Mouse (Mus musculus): ENCODE data around the gene Sertad3. TPM values are rescaled to one million over a fixed set of nuclear protein-coding genes. Genes with fewer than 3 reads are reported as not detected.

The Sertad3 gene
- total RNA-seq, 2 experiments from 2014 or later = 6.4 to 8.0 TPM

DNA sequence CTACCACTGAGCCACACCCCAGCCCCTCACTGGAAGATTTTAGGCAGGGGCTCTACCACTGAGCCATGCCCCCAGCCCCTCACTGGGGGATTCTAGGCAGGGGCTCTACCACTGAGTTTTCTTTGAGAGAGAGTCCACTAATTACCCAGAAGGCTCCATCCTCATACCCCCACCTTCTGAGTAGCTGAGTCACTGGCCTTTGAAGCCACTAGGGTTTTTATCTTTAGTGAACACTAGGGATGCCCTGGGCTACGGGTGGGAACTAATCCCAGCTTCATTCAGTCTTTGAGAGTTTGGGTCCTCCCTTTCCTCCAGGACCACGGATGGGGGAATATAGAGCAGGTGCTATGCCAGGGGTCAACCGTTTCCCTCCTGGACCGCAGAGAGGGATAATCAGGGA, 15.0 kb upstream of the Sertad3 start:
- intact Hi-C loops (cut with DNase I) = no loop called here
- DNase-seq (ENCODE audit: low spot score) = no peak

DNA sequence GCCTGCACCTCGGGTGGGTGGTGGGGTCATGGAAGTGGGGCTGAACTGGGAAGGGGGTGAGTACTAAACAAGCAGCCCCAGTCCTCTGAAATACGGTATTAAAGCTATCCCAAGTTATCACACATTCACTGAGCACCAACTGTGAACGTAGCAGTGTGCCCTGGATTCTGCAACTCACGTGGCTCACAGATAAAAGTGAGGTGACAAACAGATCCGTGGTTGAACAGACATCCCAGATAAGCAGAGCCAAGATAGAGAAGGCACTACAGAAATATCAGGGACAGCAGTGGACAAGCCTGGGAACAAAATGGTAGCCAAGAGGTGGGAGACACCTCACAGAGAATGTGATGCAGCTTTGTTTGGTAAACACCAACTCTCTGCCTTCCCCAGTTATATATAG, 13.9 kb upstream of the Sertad3 start:
- intact Hi-C loops (cut with DNase I) = no loop called here
- no peak for DNase-seq (ENCODE audit: low spot score)

DNA sequence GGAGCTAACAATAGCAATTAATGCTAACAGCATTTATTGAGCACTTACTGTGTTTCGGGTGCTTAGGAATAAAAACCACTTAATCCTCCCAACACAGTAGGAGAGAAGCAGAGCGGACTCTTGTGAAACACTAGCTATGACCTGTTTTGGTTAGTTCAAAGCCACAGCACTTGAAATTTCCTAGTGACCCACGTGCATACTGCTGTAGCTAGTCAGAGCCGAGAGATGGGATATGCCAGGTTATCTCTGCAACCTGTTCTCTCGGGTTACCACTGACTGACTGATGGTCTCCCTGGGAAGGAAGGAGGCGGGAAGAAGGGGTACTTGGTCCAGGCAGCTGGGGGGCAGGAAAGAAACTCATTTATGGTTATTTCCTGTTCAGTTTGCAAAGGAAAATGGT, 13.1 kb upstream of the Sertad3 start:
- DNase-seq (ENCODE audit: low spot score) = no peak
- intact Hi-C loops (cut with DNase I) = no loop called here

DNA sequence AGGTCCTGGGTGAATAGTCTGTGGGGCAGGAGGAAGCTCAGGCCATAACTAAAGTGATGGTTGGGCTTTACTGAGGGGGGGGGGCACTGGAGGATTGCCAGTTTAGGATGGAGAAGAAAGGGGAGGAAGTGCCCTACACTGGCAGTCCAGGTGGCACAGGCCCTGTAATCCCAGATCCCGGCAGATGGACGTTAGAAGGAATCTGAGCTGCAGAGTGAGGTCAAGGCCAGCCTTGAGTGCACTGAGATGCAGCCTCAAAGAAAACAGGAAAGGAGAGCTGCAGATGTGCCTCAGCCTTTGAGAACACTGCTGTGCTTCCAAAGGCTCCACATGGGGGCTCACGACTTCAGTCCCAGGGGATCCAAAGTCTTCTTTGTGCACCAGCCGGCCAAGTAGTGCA, 5.9 kb upstream of the Sertad3 start:
- DNase-seq (ENCODE audit: low spot score) = no peak
- intact Hi-C loops (cut with DNase I) = no loop called here

DNA sequence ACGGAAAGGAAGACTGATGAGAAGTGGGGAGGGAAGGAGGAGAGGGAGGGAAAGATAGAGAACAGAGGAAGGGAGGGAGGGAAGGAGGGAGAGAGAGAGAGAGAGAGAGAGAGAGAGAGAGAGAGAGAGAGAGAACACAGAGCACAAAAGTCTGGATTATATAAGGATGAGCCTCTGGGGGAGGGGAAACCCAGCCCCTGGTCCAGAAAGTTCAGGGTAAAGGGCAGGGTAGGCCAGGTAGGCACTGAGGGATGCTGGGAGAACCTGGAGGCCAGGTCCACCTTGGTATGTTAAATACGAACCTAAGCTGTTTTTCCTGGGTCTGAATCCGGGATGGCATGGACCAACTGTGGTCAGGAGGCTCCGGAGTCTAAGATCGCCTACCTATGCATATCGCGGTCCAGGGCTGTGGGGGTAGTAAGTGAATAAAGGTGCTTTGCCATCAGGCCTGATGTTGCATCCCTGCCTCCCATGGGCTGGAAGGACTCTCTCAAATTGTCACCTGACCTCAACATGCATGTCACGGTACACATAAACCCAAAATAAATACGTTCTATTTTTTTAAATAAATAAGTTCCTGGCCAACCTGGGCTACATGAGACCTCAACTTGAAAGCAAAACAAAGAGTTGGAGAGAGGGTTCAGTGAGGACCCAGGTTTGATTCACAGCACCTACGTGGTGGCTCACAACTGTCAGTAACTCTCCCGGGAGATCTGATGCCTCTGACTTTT, 2.0 kb upstream of the Sertad3 start:
- DNase-seq (ENCODE audit: low spot score) = no peak
- intact Hi-C loops (cut with DNase I) = loop anchor here (2.0 kb wide), 1 partner anchor 23 kb away; no protein-coding TSS in a partner anchor

DNA sequence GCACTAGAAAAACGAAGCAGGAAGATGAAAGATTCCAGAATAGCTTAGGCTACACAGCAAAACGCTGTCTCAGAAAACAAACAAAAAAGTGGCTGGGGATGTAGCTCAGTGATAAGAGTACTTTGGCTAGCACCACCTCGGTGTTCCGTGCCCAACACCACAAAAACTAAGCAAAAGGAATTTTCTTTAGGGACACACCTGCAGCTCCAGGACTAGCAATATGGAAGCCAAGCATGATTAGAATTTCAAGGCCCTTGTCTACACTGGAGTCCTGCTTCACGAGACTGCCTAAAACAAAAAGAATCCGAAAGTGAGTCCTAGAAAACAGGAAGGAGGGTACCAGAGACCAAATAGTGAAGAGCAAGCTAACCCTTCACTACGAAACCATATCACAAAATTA, 972 bp upstream of the Sertad3 start:
- intact Hi-C loops (cut with DNase I) = loop anchor here (2.0 kb wide), 1 partner anchor 24 kb away; no protein-coding TSS in a partner anchor
- DNase-seq (ENCODE audit: low spot score) = no peak

DNA sequence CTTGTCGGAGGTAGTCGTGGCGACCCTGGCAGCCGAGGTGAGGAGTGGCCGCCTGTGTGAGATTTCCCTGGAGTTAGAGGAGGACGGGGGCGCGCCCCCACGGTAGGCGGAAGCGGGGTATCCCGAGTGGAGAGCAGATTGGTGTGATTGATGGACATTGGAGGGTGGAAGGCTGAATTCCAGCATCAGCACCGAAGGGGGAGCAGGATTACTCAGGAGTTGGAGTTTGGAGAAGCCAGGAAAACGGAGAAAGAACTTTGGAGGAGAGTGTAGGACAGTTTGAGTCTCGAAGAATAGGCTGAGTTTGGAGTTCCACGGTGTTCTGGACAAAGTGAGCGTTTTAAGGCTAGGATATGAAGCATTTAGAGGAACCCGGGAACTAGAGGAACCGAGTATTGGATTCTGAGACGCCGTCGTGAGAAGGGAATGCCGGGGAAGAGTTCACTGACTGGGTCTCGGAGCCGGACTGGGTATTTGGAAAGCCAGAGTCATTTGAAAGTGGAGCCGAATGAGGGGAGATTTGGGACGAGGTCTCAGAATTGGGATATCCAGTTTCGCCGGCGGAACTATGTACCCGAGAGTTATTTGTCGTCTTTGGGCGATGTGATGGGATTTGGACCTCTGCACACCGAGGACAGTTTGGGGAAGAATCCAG, 394 bp downstream of the Sertad3 start:
- intact Hi-C loops (cut with DNase I) = loop anchor here (2.0 kb wide), 1 partner anchor 25 kb away; no protein-coding TSS in a partner anchor
- no peak for DNase-seq (ENCODE audit: low spot score)

DNA sequence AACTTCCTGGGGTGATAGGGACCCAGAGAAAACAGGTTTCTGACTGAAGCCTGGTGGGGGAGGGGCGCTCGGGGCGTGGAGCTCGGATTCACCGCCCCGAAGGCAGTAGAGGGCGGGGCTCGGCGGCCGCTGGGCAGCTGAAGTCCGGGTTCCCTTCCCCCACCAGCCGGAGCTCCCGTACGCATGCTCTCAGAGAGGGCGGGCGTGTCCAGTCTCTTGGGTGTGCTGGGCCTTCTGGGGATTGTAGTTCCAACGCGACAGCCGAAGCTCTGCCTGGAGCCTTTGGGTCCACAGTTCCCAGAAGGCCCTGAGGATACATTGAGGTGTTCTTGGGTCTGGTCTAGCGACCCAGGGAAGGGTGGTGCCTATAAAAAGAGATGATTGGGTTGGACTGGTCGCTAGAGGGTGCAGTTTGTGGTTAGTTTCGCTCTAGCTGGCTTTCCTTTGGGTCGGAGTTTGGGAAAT, 954 bp downstream of the Sertad3 start:
- intact Hi-C loops (cut with DNase I) = no loop called here
- DNase-seq (ENCODE audit: low spot score) = peak; percentile 98

DNA sequence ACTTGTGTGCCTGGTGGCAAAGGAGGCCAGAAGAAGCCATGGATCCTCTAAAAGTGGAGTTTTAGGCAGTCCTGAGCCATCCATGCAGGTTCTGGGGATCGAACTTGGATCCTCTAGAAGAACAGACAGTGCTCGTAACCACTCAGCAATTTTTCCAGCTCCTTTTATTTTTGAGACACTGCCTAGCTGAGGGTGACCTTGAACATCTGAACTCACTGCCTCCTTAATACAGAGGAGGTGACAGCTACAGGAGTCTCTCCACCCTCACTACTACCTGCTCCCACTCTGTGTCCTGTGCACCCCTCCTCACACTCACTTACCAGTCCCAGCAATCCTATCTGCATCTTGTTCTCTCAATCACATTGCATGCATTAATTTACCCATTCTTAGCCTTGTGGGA, 2.0 kb downstream of the Sertad3 start:
- DNase-seq (ENCODE audit: low spot score) = no peak
- intact Hi-C loops (cut with DNase I) = loop anchor here (5.0 kb wide), 1 partner anchor 52 kb away; no protein-coding TSS in a partner anchor

DNA sequence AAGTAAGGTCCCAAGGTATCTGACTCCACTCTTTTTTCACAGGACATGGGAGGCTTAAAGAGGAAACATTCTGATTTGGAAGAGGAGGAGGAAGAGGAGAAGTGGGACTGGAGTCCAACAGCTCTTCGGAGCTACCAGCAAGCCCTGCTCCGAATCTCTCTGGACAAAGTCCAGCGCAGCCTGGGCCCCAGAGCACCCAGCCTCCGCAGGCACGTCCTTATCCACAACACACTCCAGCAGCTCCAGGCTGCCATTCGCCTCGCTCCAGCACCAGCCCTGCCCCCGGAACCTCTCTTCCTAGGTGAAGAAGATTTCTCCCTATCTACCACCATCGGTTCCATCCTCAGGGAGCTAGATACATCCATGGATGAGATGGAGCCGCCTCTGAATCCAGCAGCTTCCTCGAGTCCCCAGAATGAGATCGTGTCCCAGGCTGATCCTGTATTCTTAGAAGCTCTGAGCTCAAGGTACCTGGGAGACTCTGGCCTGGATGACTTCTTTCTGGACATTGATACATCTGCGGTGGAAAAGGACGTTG, 2.6 kb downstream of the Sertad3 start:
- no peak for DNase-seq (ENCODE audit: low spot score)
- intact Hi-C loops (cut with DNase I) = loop anchor here (5.0 kb wide), 1 partner anchor 51 kb away; no protein-coding TSS in a partner anchor

DNA sequence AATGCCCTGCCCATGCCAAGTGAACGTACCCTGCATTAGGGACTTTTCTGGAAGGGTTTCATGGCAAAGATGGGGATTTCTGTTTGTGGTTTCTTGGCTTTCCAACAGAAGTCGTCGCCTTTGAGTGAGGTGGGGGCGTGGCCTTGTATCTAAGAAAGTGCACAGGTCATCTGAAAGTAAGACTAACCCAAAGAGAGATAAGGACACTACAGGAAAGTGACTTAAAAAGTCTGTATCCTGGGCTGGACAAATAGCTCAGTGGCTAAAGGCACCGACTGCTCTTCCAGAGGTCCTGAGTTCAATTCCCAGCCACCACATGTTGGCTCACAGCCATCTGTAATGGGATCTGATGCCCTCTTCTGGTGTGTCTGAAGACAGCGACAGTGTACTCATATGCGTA, 5.0 kb downstream of the Sertad3 start:
- intact Hi-C loops (cut with DNase I) = loop anchor here (5.0 kb wide), 1 partner anchor 49 kb away; no protein-coding TSS in a partner anchor
- DNase-seq (ENCODE audit: low spot score) = no peak

DNA sequence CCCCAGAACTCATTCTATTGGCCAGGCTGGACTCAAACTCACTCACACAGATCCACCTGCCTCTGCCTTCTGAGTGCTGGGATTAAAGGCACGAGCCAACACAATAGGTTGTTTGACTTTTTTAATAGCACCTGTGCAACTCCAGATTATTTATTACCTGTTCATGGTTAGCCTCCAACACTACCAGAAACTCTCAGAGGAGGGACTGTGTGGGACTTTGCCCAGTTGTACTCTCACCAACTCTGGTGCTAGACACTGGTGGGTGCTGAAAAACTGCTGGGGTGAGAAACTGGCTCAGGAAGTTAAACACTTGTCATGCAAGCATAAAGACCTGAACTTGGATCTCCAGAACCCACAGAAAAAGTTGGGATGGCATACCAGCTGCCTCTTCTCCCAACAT, 6.2 kb downstream of the Sertad3 start:
- DNase-seq (ENCODE audit: low spot score) = no peak
- intact Hi-C loops (cut with DNase I) = loop anchor here (5.0 kb wide), 1 partner anchor 48 kb away; no protein-coding TSS in a partner anchor

DNA sequence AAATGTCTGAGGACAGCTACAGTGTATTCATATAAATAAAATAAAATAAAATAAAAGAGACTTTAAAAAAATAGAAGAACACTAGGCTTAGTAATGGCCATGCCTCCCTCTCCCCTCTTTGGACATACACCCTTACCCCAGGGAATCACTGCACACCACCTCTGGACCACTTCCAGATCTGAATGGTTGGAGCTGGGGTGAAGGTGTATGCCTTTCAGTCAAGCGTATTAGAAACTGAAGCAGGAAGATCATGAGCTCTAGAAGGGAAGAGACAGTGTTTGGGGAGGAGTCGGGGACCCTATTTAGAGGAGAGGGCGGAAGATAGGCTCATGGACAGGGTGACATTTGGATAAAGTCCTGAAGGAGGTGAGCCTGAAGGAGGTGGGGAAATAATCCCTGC, 6.9 kb downstream of the Sertad3 start:
- intact Hi-C loops (cut with DNase I) = no loop called here
- no peak for DNase-seq (ENCODE audit: low spot score)

DNA sequence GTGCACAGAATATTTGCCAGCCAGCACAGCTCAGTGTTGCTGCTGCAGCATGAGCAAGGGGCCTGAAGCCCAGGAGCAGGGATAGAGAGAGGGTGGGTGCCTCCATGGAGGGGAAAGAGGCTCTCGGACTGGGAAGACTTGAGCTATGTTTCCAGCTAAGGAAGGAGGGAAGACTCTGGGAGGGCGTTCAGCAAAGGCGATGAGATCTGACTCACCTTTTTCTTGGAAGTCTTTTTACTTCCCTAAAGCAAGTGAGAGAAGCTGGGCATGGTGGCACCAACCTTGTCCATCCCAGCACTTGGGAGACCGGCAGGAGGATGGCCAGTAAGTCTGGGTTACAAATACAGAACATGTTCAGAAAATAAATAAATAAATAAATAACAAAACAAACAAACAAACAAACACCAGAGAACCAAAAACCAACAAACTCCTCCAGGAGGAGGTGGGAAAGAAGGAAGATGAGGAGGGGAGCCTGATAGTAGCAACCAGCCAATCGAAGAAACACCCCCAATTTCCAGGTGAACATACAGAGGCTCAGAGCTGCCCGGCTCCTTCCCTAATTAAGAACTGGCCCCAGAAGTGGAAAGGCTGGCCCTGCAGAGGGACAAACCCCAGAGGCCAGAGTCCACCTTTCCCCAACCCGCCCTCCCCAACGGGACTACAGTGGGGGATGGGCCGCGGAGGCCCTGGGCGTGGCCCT, 7.5 kb downstream of the Sertad3 start:
- intact Hi-C loops (cut with DNase I) = no loop called here
- DNase-seq (ENCODE audit: low spot score) = no peak

DNA sequence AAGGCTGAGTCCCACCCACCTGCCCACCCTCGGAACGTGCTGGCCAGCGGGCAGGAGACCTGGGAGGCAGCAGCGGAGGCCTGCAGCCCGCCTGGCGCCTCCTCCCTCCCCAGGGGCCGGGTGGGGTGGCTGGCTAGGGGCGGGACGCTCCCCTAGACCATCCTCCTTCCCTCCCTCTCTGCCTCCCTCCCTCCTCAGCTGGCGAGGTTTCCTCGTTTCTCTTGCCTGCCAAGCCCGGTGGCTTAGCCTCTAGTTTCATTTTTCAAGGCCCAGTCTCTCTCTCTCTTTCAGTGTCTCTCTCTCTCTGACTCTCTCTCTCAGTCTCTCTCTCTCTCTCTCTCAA, 8.0 kb downstream of the Sertad3 start:
- intact Hi-C loops (cut with DNase I) = no loop called here
- peak; percentile 91 for DNase-seq (ENCODE audit: low spot score)

DNA sequence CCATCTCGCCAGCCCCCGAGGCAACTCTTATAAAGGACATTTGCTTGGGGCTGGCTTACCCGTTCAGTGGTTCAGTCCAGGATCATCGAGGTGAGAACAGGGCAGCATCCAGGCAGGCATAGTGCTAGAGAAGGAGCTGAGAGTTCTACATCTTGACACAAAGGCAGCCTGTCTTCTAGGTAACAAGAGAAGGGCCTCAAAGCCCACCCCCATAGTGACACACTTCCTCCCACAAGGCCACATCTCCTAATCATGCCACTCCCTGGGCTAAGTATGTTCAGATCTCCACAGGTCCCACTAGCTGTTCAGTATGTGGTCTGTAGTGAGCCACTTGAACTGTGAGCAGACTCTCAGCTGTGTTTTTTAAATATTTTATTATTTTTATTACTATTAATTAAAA, 10.3 kb downstream of the Sertad3 start:
- intact Hi-C loops (cut with DNase I) = no loop called here
- DNase-seq (ENCODE audit: low spot score) = no peak

DNA sequence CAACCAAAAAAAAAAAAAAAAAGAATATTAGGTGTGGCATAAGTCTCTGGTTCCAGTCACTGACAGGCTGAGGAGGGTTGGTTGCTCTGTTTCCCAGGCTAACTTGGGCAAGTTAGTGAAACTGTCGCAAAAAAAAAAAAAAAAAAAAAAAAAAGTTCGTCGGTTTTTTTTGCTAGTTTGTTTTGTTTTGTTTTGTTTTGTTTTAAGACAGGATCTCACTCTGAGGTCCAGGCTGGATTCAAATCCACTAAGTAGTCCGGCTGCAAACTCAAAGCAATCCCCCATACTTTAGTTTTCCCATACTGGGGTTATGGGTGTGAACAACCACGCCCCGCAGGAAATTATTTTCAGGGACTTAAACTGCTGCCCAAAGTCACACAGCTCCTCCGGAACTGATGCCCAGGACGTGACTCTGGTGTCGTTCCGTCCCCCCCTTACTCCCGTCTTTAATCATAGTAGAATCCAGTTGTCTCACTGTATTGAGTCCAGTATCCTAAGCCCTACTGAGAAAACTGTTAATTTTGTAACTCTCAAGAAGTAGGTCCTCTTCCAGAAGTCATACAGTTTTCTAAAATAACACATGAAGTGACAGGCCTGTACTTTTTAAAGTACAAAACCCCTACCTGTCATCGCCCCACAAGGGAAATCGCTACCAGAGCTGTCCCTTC, 12.7 kb downstream of the Sertad3 start:
- intact Hi-C loops (cut with DNase I) = no loop called here
- DNase-seq (ENCODE audit: low spot score) = no peak

DNA sequence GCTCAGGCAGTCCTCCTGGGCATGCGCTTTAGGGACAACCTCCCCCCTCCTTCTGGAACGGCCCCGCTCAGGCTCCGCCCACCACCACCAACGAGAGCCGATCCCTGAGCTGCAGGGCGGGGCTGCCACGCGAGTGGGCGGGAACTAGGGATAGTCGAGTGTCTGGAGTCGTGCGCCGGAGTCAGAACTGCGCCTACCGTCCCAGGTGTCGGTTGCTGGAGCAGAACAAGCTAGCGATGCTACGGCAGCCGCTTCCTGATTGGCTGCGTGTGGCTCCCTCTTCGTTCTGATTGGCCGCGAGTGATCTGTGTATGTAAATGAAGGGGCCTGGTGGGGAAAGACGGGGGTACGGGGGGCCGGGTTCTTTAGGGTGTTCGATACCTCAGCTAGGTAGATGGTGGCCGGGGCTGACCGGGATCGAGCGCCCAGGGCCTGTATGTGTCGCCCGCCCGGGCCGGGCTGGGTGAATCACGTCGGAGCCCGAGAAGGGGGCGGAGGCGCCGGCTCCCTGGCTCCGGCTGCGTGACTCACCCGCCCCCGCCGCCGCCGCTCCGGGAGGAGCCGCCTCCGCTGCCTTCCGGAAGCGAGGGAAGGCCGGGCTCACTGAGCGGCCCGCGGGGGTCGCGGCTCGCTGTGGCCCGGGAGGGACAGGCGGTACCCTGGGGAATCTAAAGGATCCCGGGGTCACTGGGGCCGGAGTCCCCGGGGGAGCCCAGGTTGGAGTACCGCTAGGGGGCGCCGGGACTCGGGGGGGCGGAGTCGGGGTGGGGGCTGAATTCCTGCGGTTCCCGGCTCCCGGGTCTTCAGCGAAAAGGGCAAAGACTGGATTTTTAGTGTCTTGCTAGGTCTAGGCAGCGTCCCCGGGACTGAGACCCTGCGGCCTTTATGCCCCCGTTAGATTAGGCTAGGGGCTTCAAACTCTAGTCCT, 13.5 kb downstream of the Sertad3 start, which contains the start of gene Sertad1:
Sertad1 (plus strand) TSS at position 141 of the 928 bp plus-strand sequence.
- intact Hi-C loops (cut with DNase I) = no loop called here

DNA sequence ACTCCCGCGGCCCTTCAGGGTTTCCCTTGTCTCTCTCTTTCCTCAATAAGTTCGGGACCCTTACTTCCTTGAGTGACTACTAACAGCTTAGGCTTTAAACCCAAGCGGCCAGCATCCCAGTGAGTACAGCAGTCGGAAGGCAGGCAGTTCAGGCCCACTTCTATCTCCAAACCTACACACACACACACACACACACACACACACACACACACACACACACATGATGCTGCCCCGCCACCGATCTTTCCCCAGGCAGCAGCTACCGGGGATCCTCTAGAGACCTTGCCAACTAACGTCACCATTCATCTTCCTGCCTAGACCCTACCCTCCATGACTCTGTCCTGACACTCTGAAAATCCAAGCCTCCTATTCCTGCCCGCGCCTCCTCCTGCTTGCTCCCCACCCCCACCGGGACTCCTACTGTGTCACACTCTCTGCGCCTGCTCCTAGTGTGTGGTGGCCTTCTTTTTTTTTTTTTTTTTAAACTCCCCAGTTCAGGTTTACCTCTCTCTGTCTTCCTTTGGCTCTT, 14.2 kb downstream of the Sertad3 start:
- DNase-seq (ENCODE audit: low spot score) = no peak
- intact Hi-C loops (cut with DNase I) = no loop called here

More for the DNA sequence above, 13.5 kb downstream of the Sertad3 start, which contains the start of gene Sertad1:
- peak; percentile 100 for DNase-seq (ENCODE audit: low spot score)
